Mouse (Mus musculus) liver, embryonic 12.5 days (tissue): ENCODE measurements around the gene Incenp. TPM values are rescaled to one million over a fixed set of nuclear protein-coding genes. Genes with fewer than 3 reads are reported as not detected.
A peak's percentile ranks its signal among the peaks of the same experiment; 100 is the strongest.

Source experiments
- ATAC-seq: fragments of 200-750 bp; cut with Nextera tagmentation; 2 replicates; pipeline ENCODE4 v1.8.0; 2017; ENCODE audit warnings: moderate number of reproducible peaks, mild to moderate bottlenecking, moderate library complexity
- H3K27ac ChIP-seq: fragments of 300-500 bp; sonication (generic); 2 replicates; pipeline ENCODE4 v1.5.1; 2016; ENCODE audit warnings: mild to moderate bottlenecking
- H3K27me3 ChIP-seq: fragments of 300-500 bp; sonication (generic); replicated peaks from 2 replicates; pipeline ENCODE4 v1.6.1; 2016; ENCODE audit warnings: mild to moderate bottlenecking, moderate library complexity
- H3K36me3 ChIP-seq: fragments of 300-500 bp; sonication (generic); 2 replicates; pipeline ENCODE4 v1.6.1; 2016; ENCODE audit warnings: mild to moderate bottlenecking, moderate library complexity
- H3K4me1 ChIP-seq: fragments of 300-500 bp; sonication (generic); 2 replicates; pipeline ENCODE4 v1.6.1; 2016
- H3K4me2 ChIP-seq: fragments of 300-500 bp; sonication (generic); 2 replicates; pipeline ENCODE4 v1.6.1; 2016; ENCODE audit warnings: mild to moderate bottlenecking, moderate library complexity
- H3K4me3 ChIP-seq: fragments of 300-500 bp; sonication (generic); 2 replicates; pipeline ENCODE4 v1.5.1; 2016; ENCODE audit warnings: mild to moderate bottlenecking, moderate library complexity
- H3K9ac ChIP-seq: fragments of 300-500 bp; sonication (generic); 2 replicates; pipeline ENCODE4 v1.6.1; 2016; ENCODE audit warnings: mild to moderate bottlenecking, moderate library complexity
- H3K9me3 ChIP-seq: fragments of 300-500 bp; sonication (generic); replicated peaks from 2 replicates; pipeline ENCODE4 v1.6.1; 2016; ENCODE audit warnings: mild to moderate bottlenecking, moderate library complexity
- WGBS: fragments of 180-500 bp; shearing (Covaris S2); methylation state at CpG from one replicate; pipeline ENCODE4 v1.1.7; 2016; ENCODE audit not compliant: insufficient replicate concordance; 5-methylcytosine and 5-hydroxymethylcytosine counted together
- polyA plus RNA-seq: library from polyadenylated mRNA; unstranded; fragments of >200 nt; fragmentation: Nextera tagmentation; extraction: Ambion mirVana; gene quantifications from 2 replicates; pipeline ENCODE4 v1.2.1, GENCODE M21; 2016

Gene Incenp
- 157 and 159 TPM in 2 replicates for polyA plus RNA-seq

DNA sequence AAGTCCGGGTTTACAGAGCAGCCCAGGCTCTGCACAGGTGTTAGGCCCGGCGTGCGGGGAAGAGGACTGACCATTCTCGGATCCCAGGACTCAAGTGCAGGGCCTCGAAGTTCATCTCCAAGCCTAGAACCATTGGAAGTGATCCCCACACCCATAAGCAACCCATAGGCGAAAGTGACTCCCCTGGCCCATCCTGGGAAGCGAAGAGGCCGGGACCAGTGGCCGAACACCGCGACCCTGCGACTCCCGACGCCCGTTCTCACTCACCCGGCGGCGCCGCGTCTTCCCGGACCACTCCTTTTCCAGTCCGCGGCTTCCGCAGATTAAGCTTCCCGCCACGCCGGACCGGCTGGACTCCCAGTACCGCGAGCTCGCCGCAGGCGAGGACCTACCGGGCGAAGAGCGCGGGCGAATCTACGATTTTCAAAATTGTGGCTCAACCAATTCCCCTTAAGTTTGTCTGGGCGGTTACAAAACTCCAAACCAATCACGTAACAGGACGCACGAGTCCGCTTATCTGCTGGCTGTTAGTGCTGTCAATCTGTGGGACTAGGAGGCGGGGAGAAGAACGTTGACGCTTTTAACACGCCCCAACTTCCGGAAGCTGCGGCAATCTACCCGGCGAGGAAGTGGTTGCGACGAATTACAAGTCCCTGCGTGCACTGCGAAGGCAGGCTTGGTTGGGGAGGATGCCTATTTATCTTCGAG lies at the start of gene Incenp:
Gene Incenp, minus strand, starts transcription at position 480 of the 708 bp plus-strand sequence.
- WGBS, result under 1% methylated on average over 58 of the region's 58 CpGs
- H3K9me3 ChIP-seq, result no peaks in the 10 kb centered on the region
- H3K36me3 ChIP-seq, result peaks cover 38% of the 10 kb centered on the region
- H3K4me1 ChIP-seq, result peaks cover 58% of the 10 kb centered on the region
- peak within 1 kb of the TSS; percentile 93 for H3K4me2 ChIP-seq
- H3K27ac ChIP-seq, result peak within 1 kb of the TSS; percentile 94
- no peaks in the 10 kb centered on the region for H3K27me3 ChIP-seq
- peak within 1 kb of the TSS; percentile 85 for H3K4me3 ChIP-seq
- H3K9ac ChIP-seq, result peak within 1 kb of the TSS; percentile 94
- ATAC-seq, result peak; percentile 94

DNA sequence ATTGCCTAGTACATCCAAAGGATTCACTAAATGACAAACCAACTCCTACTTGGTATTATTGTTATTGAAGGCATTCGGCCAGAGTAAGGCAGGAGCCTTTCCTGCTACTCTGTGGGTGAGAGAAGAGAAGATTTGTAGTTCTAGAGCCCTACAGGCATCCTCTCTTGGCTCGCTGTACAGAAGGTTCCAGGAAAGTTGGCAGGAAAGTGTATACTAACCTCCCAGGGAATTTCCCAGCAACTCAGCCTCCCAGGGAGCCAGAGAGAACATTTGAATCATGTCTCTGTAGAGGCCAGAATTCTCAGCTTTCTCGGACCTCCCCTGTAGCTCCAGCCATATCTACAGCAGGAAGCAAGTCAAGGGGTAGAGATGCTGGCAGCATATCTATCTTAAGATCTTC lies 47.6 kb upstream of the Incenp start:
- Histone ChIP-seq H3K36me3 (no peaks in the 10 kb centered on the region), H3K9me3 (no peaks in the 10 kb centered on the region), H3K27ac (no peak overlapping the region), H3K4me3 (no peak overlapping the region), H3K4me2 (no peak overlapping the region), H3K27me3 (no peaks in the 10 kb centered on the region), H3K9ac (no peak overlapping the region), H3K4me1 (peaks cover 16% of the 10 kb centered on the region)
- WGBS, result 70% methylated on average over 3 of the region's 3 CpGs
- ATAC-seq, result no peak

- no peak for ATAC-seq
- Histone ChIP-seq H3K9me3 (no peaks in the 10 kb centered on the region), H3K4me3 (no peak overlapping the region), H3K4me1 (peaks cover 21% of the 10 kb centered on the region), H3K36me3 (no peaks in the 10 kb centered on the region), H3K4me2 (no peak overlapping the region), H3K27ac (no peak overlapping the region), H3K27me3 (no peaks in the 10 kb centered on the region), H3K9ac (no peak overlapping the region)
- WGBS, result 81% methylated on average over 8 of the region's 8 CpGs
These were observed 46.6 kb upstream of the Incenp start for GRCm38 (mm10) chr19:9945800-9946564.

- Histone ChIP-seq H3K27ac (peak overlapping the region; percentile 34; the same call in 1 of the 2 replicates), H3K27me3 (no peaks in the 10 kb centered on the region), H3K4me2 (no peak overlapping the region), H3K36me3 (no peaks in the 10 kb centered on the region), H3K4me3 (no peak overlapping the region), H3K9ac (peak overlapping the region; percentile 13; the same call in 1 of the 2 replicates), H3K4me1 (peaks cover 45% of the 10 kb centered on the region), H3K9me3 (no peaks in the 10 kb centered on the region)
- 51% methylated on average over 10 of the region's 10 CpGs for whole genome bisulfite sequencing
- no peak for ATAC-seq
These were observed 43.5 kb upstream of the Incenp start for GRCm38 (mm10) chr19:9942539-9943533.

DNA sequence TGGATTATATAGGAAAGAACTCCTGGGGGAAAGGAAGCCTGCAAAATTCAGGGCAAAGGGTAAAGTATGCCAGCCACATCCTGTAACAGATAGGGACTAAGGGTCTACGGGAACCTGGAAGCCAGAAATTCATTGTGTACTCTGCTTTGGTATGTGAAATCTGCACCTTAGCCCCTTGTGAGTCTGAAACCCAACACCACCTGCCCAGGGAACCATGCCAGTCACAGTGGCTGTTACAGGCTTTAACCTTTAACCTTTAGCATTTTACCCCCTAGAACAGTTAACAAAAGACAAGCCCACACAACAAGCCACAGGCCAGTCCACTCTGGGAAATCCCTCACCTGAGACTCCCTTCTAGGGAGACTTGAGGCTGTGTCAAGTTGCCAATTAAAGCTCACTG lies 42.5 kb upstream of the Incenp start:
- H3K4me1 ChIP-seq, result peaks cover 53% of the 10 kb centered on the region
- no peaks in the 10 kb centered on the region for H3K9me3 ChIP-seq
- no peak for ATAC-seq
- no peak overlapping the region for H3K27ac ChIP-seq
- H3K9ac ChIP-seq, result no peak overlapping the region
- H3K36me3 ChIP-seq, result no peaks in the 10 kb centered on the region
- 48% methylated on average over 1 of the region's 1 CpGs for WGBS
- no peak overlapping the region for H3K4me2 ChIP-seq
- no peak overlapping the region for H3K4me3 ChIP-seq
- H3K27me3 ChIP-seq, result no peaks in the 10 kb centered on the region

GRCm38 (mm10) chr19:9940903-9941302 lies 41.6 kb upstream of the Incenp start:
- Histone ChIP-seq H3K36me3 (no peaks in the 10 kb centered on the region), H3K9me3 (no peaks in the 10 kb centered on the region), H3K4me2 (no peak overlapping the region), H3K27ac (no peak overlapping the region), H3K27me3 (no peaks in the 10 kb centered on the region), H3K9ac (no peak overlapping the region), H3K4me1 (peaks cover 57% of the 10 kb centered on the region), H3K4me3 (no peak overlapping the region)
- WGBS, result 52% methylated on average over 4 of the region's 4 CpGs
- no peak for ATAC-seq

- 76% methylated on average over 7 of the region's 7 CpGs for WGBS
- H3K9ac ChIP-seq, result no peak overlapping the region
- H3K4me1 ChIP-seq, result peaks cover 57% of the 10 kb centered on the region
These were observed 40.5 kb upstream of the Incenp start for GRCm38 (mm10) chr19:9939841-9940240.

GRCm38 (mm10) chr19:9938824-9939303 lies 39.5 kb upstream of the Incenp start:
- H3K36me3 ChIP-seq, result no peaks in the 10 kb centered on the region
- no peaks in the 10 kb centered on the region for H3K27me3 ChIP-seq
- peak overlapping the region; percentile 75 for H3K4me2 ChIP-seq
- peak overlapping the region; percentile 84 for H3K27ac ChIP-seq
- H3K9me3 ChIP-seq, result no peaks in the 10 kb centered on the region
- peaks cover 57% of the 10 kb centered on the region for H3K4me1 ChIP-seq
- peak overlapping the region; percentile 50 for H3K4me3 ChIP-seq
- peak; percentile 80 for ATAC-seq
- WGBS, result 9% methylated on average over 13 of the region's 13 CpGs
- peak overlapping the region; percentile 60 for H3K9ac ChIP-seq

More at GRCm38 (mm10) chr19:9939841-9940240, 40.5 kb upstream of the Incenp start:
- H3K36me3 ChIP-seq, result no peaks in the 10 kb centered on the region
- H3K27me3 ChIP-seq, result no peaks in the 10 kb centered on the region
- no peak overlapping the region for H3K4me3 ChIP-seq
- no peaks in the 10 kb centered on the region for H3K9me3 ChIP-seq
- H3K27ac ChIP-seq, result peak overlapping the region; percentile 84; the same call in 1 of the 2 replicates
- no peak for ATAC-seq
- no peak overlapping the region for H3K4me2 ChIP-seq

- Histone ChIP-seq H3K36me3 (no peaks in the 10 kb centered on the region), H3K27me3 (no peaks in the 10 kb centered on the region), H3K9me3 (no peaks in the 10 kb centered on the region), H3K27ac (peak overlapping the region; percentile 84), H3K4me3 (peak overlapping the region; percentile 50), H3K9ac (peak overlapping the region; percentile 60), H3K4me2 (peak overlapping the region; percentile 75), H3K4me1 (peaks cover 54% of the 10 kb centered on the region)
- 22% methylated on average over 6 of the region's 6 CpGs for WGBS
- no peak for ATAC-seq
These were observed 38.9 kb upstream of the Incenp start for GRCm38 (mm10) chr19:9938156-9938823.

GRCm38 (mm10) chr19:9937428-9937827 lies 38.1 kb upstream of the Incenp start:
- WGBS, result 82% methylated on average over 5 of the region's 5 CpGs
- H3K27ac ChIP-seq, result no peak overlapping the region
- peaks cover 45% of the 10 kb centered on the region for H3K4me1 ChIP-seq
- H3K9me3 ChIP-seq, result no peaks in the 10 kb centered on the region
- H3K9ac ChIP-seq, result no peak overlapping the region
- no peaks in the 10 kb centered on the region for H3K27me3 ChIP-seq
- H3K36me3 ChIP-seq, result no peaks in the 10 kb centered on the region
- no peak overlapping the region for H3K4me3 ChIP-seq
- H3K4me2 ChIP-seq, result no peak overlapping the region
- no peak for ATAC-seq

- Histone ChIP-seq H3K4me3 (no peak overlapping the region), H3K4me2 (no peak overlapping the region), H3K4me1 (peaks cover 37% of the 10 kb centered on the region), H3K9me3 (no peaks in the 10 kb centered on the region), H3K27me3 (no peaks in the 10 kb centered on the region), H3K27ac (no peak overlapping the region), H3K36me3 (no peaks in the 10 kb centered on the region), H3K9ac (no peak overlapping the region)
- ATAC-seq, result no peak
- WGBS, result 45% methylated on average over 5 of the region's 5 CpGs
These were observed 37.2 kb upstream of the Incenp start for GRCm38 (mm10) chr19:9936579-9936978.
